Mouse (Mus musculus) heart, embryonic 11.5 days (tissue): ENCODE data around the gene Gfra1. TPM values are rescaled to one million over a fixed set of nuclear protein-coding genes. Genes with fewer than 3 reads are reported as not detected.

Source experiments
- ATAC-seq: fragments of 200-750 bp; cut with Nextera tagmentation; replicated peaks from 2 replicates; pipeline ENCODE4 v1.8.0; 2017; ENCODE audit warnings: moderate library complexity; ENCODE audit not compliant: insufficient number of reproducible peaks, low FRiP score, low TSS enrichment
- H3K27ac ChIP-seq: fragments of 300-500 bp; sonication (generic); 2 replicates; pipeline ENCODE4 v1.5.1; 2014; ENCODE audit warnings: mild to moderate bottlenecking, low read depth, low read length
- H3K27me3 ChIP-seq: fragments of 300-500 bp; sonication (generic); 2 replicates; pipeline ENCODE4 v1.6.1; 2014; ENCODE audit warnings: mild to moderate bottlenecking, low read length, mixed read lengths; ENCODE audit not compliant: control insufficient read depth, insufficient read depth
- H3K36me3 ChIP-seq: fragments of 300-500 bp; sonication (generic); 2 replicates; pipeline ENCODE4 v1.6.1; 2014; ENCODE audit warnings: mild to moderate bottlenecking, low read length, moderate library complexity, mixed read lengths; ENCODE audit not compliant: control insufficient read depth, insufficient read depth
- H3K4me1 ChIP-seq: fragments of 300-500 bp; sonication (generic); 2 replicates; pipeline ENCODE4 v1.6.1; 2014; ENCODE audit warnings: low read length; ENCODE audit not compliant: control insufficient read depth, insufficient read depth
- H3K4me2 ChIP-seq: fragments of 300-500 bp; sonication (generic); 2 replicates; pipeline ENCODE4 v1.6.1; 2014; ENCODE audit warnings: mild to moderate bottlenecking, moderate library complexity
- H3K4me3 ChIP-seq: fragments of 300-500 bp; sonication (generic); 2 replicates; pipeline ENCODE4 v1.5.1; 2014; ENCODE audit warnings: low read depth, low read length
- H3K9ac ChIP-seq: fragments of 300-500 bp; sonication (generic); 2 replicates; pipeline ENCODE4 v1.6.1; 2014; ENCODE audit warnings: mild to moderate bottlenecking, low read depth, low read length, moderate library complexity
- H3K9me3 ChIP-seq: fragments of 300-500 bp; sonication (generic); replicated peaks from 2 replicates; pipeline ENCODE4 v1.6.1; 2016; ENCODE audit warnings: low read length; ENCODE audit not compliant: control insufficient read depth
- WGBS: fragments of 180-500 bp; shearing (Covaris S2); extraction: QIAGEN DNeasy Blood & Tissue Kit; methylation state at CpG from one replicate; pipeline ENCODE4 v1.1.7; 2014; ENCODE audit not compliant: insufficient replicate concordance; 5-methylcytosine and 5-hydroxymethylcytosine counted together
- polyA plus RNA-seq: library from polyadenylated mRNA; unstranded; fragments of >200 nt; fragmentation: Nextera tagmentation; extraction: Ambion mirVana; gene quantifications from 2 replicates; pipeline ENCODE4 v1.2.1, GENCODE M21; 2014

Gfra1 gene
- polyA plus RNA-seq, 1 experiment from 2014 or later, result 3.8 TPM

GRCm38 (mm10) chr19:58376675-58377102 lies 79.0 kb downstream of the Gfra1 start:
- no peak overlapping the region for H3K4me3 ChIP-seq
- H3K36me3 ChIP-seq, result no peaks in the 10 kb centered on the region
- H3K9ac ChIP-seq, result no peak overlapping the region
- no peak overlapping the region for H3K27ac ChIP-seq
- ATAC-seq, result no peak
- H3K27me3 ChIP-seq, result no peaks in the 10 kb centered on the region
- 0 out of 2 replicates have a peak, but pooled peaks cover 4% of the 10 kb centered on the region for H3K4me1 ChIP-seq
- H3K4me2 ChIP-seq, result no peak overlapping the region
- no peaks in the 10 kb centered on the region for H3K9me3 ChIP-seq
- WGBS, result 68% methylated on average over 8 of the region's 8 CpGs

DNA sequence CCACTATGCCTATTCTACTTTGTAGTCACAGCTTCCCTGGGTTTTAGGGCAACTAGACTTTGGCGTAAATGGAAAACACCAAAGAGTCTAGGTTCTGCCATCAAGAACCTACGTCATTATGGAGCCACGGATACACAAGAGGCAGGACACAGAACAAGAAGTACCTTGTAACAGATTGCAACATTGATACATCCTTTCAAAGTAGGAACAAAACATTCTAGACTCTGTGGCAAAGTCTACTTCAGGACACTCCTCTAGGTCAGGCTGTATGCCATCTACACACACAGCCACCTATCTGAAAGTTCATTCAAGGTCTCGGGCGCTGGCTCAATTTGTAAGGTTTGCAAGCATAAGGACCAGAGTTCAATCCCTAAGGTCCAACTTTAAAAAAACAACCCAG lies 81.1 kb downstream of the Gfra1 start:
- H3K27ac ChIP-seq, result no peak overlapping the region
- WGBS, result 92% methylated on average over 5 of the region's 5 CpGs
- H3K9me3 ChIP-seq, result no peaks in the 10 kb centered on the region
- no peak overlapping the region for H3K9ac ChIP-seq
- no peak for ATAC-seq
- H3K4me3 ChIP-seq, result no peak overlapping the region
- H3K4me2 ChIP-seq, result no peak overlapping the region
- no peaks in the 10 kb centered on the region for H3K27me3 ChIP-seq
- H3K36me3 ChIP-seq, result no peaks in the 10 kb centered on the region
- 0 out of 2 replicates have a peak, but pooled peaks cover 4% of the 10 kb centered on the region for H3K4me1 ChIP-seq

DNA sequence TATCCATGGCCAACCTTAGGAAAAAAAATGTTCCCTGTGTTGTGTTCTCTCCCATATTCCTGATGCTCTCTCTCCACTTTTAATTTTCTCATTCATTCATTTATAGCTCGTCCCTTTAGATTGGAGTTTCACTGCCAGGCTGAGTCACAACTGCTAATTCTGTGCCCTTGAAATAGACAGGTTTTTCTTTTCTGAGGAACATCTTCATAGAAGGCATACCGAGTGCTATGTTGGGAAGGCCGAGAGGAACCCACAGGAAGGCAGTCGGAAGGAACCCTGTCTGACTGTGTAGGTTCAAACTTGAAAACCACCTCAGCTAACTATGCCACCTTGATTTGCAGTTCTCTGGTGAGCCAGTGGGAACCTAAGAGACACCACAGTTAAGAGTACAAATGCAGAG lies 81.6 kb downstream of the Gfra1 start:
- H3K27ac ChIP-seq, result no peak overlapping the region
- no peak overlapping the region for H3K4me2 ChIP-seq
- no peaks in the 10 kb centered on the region for H3K9me3 ChIP-seq
- 81% methylated on average over 4 of the region's 4 CpGs for WGBS
- H3K9ac ChIP-seq, result no peak overlapping the region
- no peak for ATAC-seq
- H3K36me3 ChIP-seq, result no peaks in the 10 kb centered on the region
- no peak overlapping the region for H3K4me3 ChIP-seq
- H3K27me3 ChIP-seq, result no peaks in the 10 kb centered on the region
- H3K4me1 ChIP-seq, result 0 out of 2 replicates have a peak, but pooled peaks cover 4% of the 10 kb centered on the region

DNA sequence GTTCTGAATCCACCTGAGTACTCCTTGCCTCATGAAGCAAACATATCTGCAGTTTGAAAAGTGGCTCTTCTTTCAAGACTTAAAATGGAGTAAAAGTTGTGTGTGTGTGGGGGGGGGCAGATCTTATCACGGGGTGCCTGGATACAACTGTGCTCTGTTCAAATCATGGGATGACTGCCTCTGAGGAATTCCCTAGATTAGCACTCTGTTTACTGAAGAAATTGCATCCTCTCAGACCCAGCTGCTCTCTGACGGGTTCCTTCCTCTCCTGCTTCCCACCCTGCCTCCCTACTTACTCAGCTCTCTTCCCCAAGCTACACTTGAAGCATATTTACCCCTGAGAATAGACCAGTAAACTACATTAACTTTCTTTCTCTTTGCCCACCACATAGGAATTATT lies 87.2 kb downstream of the Gfra1 start:
- H3K4me3 ChIP-seq, result no peak overlapping the region
- H3K27ac ChIP-seq, result no peak overlapping the region
- WGBS, result 44% methylated on average over 2 of the region's 2 CpGs
- H3K9ac ChIP-seq, result no peak overlapping the region
- no peaks in the 10 kb centered on the region for H3K27me3 ChIP-seq
- H3K4me2 ChIP-seq, result no peak overlapping the region
- no peak for ATAC-seq
- H3K36me3 ChIP-seq, result no peaks in the 10 kb centered on the region
- H3K9me3 ChIP-seq, result no peaks in the 10 kb centered on the region
- no peaks in the 10 kb centered on the region for H3K4me1 ChIP-seq

- WGBS, result 68% methylated on average over 9 of the region's 9 CpGs
- no peak overlapping the region for H3K27ac ChIP-seq
- H3K4me1 ChIP-seq, result no peaks in the 10 kb centered on the region
- H3K9me3 ChIP-seq, result no peaks in the 10 kb centered on the region
- no peak overlapping the region for H3K4me2 ChIP-seq
- no peak overlapping the region for H3K9ac ChIP-seq
- ATAC-seq, result no peak
- no peak overlapping the region for H3K4me3 ChIP-seq
- H3K27me3 ChIP-seq, result no peaks in the 10 kb centered on the region
- no peaks in the 10 kb centered on the region for H3K36me3 ChIP-seq
Measured at GRCm38 (mm10) chr19:58364688-58365087, 91.0 kb downstream of the Gfra1 start.

DNA sequence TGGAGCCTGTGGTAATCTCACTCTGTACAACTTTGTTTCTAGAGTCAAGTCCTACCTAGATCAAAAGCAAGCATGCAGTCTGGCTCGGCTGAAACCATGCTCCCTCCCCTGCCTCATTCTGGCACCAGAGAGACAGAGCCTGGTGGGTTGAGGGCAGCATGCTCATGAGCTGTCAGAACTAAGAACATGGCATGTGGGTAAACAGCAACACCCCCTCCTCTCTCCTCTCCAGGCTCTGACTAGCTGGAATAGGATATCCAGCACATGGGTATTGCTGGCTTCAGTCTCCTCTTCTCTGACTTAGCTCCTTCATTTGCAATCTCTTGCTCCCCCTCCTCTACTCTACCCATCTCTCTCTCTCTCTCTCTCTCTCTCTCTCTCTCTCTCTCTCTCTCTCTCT lies 94.7 kb downstream of the Gfra1 start:
- ATAC-seq, result no peak
- H3K36me3 ChIP-seq, result no peaks in the 10 kb centered on the region
- no peak overlapping the region for H3K4me2 ChIP-seq
- 52% methylated on average over 1 of the region's 1 CpGs for WGBS
- H3K9me3 ChIP-seq, result no peaks in the 10 kb centered on the region
- H3K27ac ChIP-seq, result no peak overlapping the region
- no peaks in the 10 kb centered on the region for H3K27me3 ChIP-seq
- no peak overlapping the region for H3K4me3 ChIP-seq
- H3K9ac ChIP-seq, result no peak overlapping the region
- H3K4me1 ChIP-seq, result no peaks in the 10 kb centered on the region

DNA sequence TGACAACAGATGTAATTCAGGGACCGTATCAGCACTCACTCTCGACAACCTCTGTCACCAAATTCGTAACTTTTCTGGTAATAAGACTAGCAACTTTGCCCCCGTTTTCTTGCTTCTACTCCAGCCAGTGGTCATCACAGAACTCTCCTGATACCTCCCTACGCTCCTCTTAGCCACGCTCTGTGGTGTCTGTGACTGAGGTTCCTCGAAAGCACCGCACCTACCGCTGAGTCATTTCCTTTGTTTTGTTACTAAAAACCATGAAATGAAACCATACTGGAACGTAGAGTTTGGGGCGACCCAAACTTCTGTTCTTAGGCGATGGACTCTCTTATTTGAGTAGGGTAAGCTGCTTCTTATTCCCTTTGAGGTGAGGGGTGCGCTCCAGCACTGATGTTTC lies 97.6 kb downstream of the Gfra1 start:
- H3K9ac ChIP-seq, result no peak overlapping the region
- no peak for ATAC-seq
- H3K9me3 ChIP-seq, result no peaks in the 10 kb centered on the region
- H3K36me3 ChIP-seq, result no peaks in the 10 kb centered on the region
- no peak overlapping the region for H3K4me2 ChIP-seq
- H3K4me3 ChIP-seq, result no peak overlapping the region
- no peak overlapping the region for H3K27ac ChIP-seq
- WGBS, result 82% methylated on average over 13 of the region's 13 CpGs
- no peaks in the 10 kb centered on the region for H3K4me1 ChIP-seq
- H3K27me3 ChIP-seq, result no peaks in the 10 kb centered on the region

- Histone ChIP-seq H3K9me3 (no peaks in the 10 kb centered on the region), H3K4me2 (no peak overlapping the region), H3K4me1 (no peaks in the 10 kb centered on the region), H3K27me3 (no peaks in the 10 kb centered on the region), H3K4me3 (no peak overlapping the region), H3K9ac (no peak overlapping the region), H3K27ac (no peak overlapping the region), H3K36me3 (no peaks in the 10 kb centered on the region)
- ATAC-seq, result no peak
- 45% methylated on average over 2 of the region's 2 CpGs for WGBS
Measured at GRCm38 (mm10) chr19:58353953-58354352, 101.8 kb downstream of the Gfra1 start.

GRCm38 (mm10) chr19:58353260-58353870 lies 102.3 kb downstream of the Gfra1 start:
- H3K4me3 ChIP-seq, result no peak overlapping the region
- H3K27ac ChIP-seq, result no peak overlapping the region
- WGBS, result 69% methylated on average over 13 of the region's 13 CpGs
- H3K9ac ChIP-seq, result no peak overlapping the region
- no peaks in the 10 kb centered on the region for H3K36me3 ChIP-seq
- H3K27me3 ChIP-seq, result no peaks in the 10 kb centered on the region
- H3K4me2 ChIP-seq, result no peak overlapping the region
- ATAC-seq, result no peak
- no peaks in the 10 kb centered on the region for H3K9me3 ChIP-seq
- H3K4me1 ChIP-seq, result no peaks in the 10 kb centered on the region
